Mouse (Mus musculus): Measurements from ENCODE around the gene Shox2.

DNA sequence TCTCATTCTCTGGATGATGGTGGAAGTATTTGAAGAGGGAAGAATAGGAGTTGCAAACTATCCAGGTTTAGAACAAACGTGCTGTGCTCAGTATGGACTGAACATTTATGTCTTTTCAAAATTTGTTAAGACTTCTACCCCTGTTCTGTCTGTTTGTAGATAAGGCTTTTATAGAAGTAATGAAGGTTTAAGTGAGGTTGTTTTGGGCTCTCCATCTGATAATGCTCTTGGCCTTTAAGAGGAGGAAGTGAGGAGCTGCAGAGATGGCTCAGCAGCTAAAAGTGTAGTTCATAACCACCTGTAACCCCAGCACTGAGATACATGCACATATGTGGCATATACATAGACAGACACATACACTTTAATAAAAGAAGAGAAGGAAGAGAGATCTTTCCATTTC is 15.2 kb upstream of the Shox2 start:
- TF ChIP-seq CTCF (IDR thresholded peaks at IDR 0.05; ENCODE audit: low read depth) (no peak), EP300 (optimal IDR thresholded peaks at IDR 0.05) (no peak)

Data from stomach, postnatal 0 days (tissue).